Mouse (Mus musculus) bone marrow, adult 2 months (tissue): ENCODE data around the gene Cyfip2. TPM values are rescaled to one million over a fixed set of nuclear protein-coding genes. Genes with fewer than 3 reads are reported as not detected.

Experiments
- H3K27ac ChIP-seq: fragments of 200-500 bp; 2 replicates; pipeline ENCODE4 v1.5.1; 2012; ENCODE audit warnings: low read depth, mild to moderate bottlenecking, control low read depth, inconsistent platforms, low read length; ENCODE audit not compliant: control insufficient read depth, poor library complexity, insufficient read depth
- H3K4me1 ChIP-seq: fragments of 200-500 bp; 2 replicates; pipeline ENCODE4 v1.6.1; 2011; ENCODE audit warnings: low read length; ENCODE audit not compliant: control insufficient read depth, insufficient read depth
- H3K4me3 ChIP-seq: fragments of 200-500 bp; replicated peaks from 2 replicates; pipeline ENCODE3; 2011; ENCODE audit warnings: mild to moderate bottlenecking, low read depth, low read length, control low read depth; ENCODE audit not compliant: control insufficient read depth
- CTCF ChIP-seq: fragments of 200-500 bp; IDR thresholded peaks from 2 replicates; pipeline ENCODE4 v1.5.1; 2011; ENCODE audit warnings: low read length, control low read depth; ENCODE audit not compliant: control insufficient read depth, insufficient read depth
- POLR2A ChIP-seq: fragments of 200-500 bp; IDR thresholded peaks from 2 replicates; pipeline ENCODE4 v1.6.1; 2011; ENCODE audit warnings: low read depth, mild to moderate bottlenecking, control low read depth, low read length, borderline replicate concordance; ENCODE audit not compliant: control insufficient read depth
- WGBS: fragments of 180-500 bp; shearing (Covaris S2); methylation state at CpG from one replicate; pipeline ENCODE4 v1.1.7; 2018; 5-methylcytosine and 5-hydroxymethylcytosine counted together
- polyA plus RNA-seq: library from polyadenylated mRNA; stranded (reverse); fragments of >200 nt; gene quantifications from 2 replicates; pipeline ENCODE4 v1.2.4, GENCODE M21; 2011; ENCODE audit warnings: low replicate concordance; ENCODE audit not compliant: missing spikeins, insufficient read depth, insufficient read length

Gene Cyfip2
- polyA plus RNA-seq, 1 experiment = 32.6 TPM

DNA sequence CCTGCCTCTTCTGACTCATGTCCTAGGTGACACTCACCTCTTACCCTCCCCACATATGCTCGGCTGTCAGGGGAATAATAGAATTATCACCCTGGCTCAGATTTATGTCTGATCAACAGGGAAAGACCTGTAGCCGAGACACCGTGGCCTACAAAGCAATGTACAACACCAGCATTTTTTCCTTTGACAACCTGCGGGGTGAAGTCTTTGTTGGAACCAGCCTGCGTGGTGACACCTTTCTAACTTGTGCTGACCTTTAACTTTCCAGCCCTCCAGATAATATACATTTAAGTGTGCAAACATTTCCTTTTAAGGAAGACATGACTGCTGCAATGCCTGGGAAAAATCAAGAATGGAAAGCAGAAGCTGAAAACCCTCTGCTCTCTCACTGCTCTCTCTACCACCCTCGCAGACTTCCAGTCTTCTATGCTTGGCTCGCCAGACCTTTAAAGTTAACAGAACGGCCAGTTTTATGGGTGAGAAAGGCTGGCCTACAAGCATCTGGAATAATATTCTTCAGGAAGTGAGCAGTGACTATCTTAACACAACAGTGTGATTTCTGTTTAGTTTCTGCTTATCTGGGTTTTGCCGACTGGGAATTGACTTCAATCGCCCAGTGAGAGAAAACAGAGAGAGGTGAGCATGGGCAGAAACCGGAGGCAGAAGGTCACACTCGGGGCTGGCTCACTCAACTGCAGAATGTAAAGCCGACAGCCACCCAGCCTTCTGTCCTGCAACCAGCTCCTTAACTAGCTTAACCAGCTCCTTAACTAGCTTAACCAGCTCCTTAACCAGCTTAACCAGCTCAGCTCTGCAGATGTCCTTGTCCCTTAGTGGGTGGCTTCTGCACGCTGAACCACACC is 98.1 kb downstream of the Cyfip2 start:
- Histone ChIP-seq H3K4me3 (no peak overlapping the region), H3K27ac (no peak overlapping the region), H3K4me1 (no peaks in the 10 kb centered on the region)
- WGBS = 87% methylated on average over 14 of the region's 14 CpGs
- TF ChIP-seq CTCF (no peak), POLR2A (no peak)

DNA sequence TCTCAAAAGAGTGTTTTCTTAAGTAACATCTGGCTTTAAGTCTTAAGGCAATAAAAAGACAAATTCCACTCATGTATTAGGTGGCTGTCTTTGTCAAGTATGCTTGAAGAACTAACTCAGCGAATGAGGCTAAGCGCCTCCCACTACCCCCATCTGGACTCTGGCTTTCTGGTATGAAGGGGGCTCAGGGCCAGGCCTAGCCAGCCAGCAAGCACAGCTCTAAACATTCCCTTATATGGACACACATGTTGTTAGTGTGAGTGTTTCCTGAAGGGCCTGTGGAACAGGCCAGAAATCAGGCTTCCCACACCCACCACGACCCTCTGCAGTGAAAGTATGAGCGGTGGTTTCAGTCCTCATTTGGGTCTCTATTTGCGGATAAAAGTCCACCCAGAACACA is 98.8 kb downstream of the Cyfip2 start:
- Histone ChIP-seq H3K4me1 (no peaks in the 10 kb centered on the region), H3K27ac (no peak overlapping the region), H3K4me3 (no peak overlapping the region)
- no peak for TF ChIP-seq CTCF
- no peak for TF ChIP-seq POLR2A
- 90% methylated on average over 5 of the region's 5 CpGs for WGBS

DNA sequence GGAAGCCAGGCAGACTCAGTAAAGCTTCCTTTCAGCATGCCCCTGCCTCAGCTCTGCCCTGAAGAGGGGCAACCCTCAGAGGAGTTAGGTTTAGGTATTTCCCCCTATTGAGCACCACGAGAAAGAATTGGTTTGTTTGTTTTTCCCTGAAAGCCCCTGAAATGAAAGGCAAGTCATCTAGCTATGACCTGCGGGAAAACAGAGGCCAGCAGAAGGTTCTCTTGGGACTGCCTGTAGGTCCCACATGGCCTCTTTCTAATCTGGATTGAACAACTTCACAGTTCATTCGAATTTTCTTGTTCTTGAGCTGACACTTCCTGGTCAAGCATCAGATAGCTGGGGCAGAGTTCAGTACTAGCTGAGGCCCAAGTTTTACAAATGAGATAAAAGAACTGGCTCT is 100.8 kb downstream of the Cyfip2 start:
- no peak overlapping the region for H3K4me3 ChIP-seq
- H3K27ac ChIP-seq = no peak overlapping the region
- no peaks in the 10 kb centered on the region for H3K4me1 ChIP-seq
- WGBS = 65% methylated on average over 3 of the region's 3 CpGs
- no peak for TF ChIP-seq POLR2A
- TF ChIP-seq CTCF = no peak

DNA sequence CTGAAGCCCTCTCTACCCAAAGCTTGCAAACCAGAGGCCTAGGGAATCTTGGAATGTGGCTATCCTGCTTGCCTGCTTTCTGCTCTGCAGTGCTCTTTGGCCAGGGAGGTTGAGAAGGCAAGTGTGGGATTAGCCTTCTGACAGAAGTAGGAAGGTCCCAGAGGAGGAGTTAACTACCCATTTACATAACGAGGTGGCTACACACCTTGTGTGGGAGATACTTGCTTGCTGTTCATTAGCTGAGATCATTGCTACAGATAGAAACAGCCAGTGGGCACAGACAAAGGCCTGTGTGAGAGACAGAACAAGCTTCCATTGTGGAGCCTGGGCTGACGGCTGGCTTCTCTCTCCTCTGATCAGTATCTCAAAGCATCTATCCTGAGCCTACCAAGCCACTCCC is 102.8 kb downstream of the Cyfip2 start:
- no peak overlapping the region for H3K27ac ChIP-seq
- WGBS = 70% methylated on average over 2 of the region's 2 CpGs
- H3K4me3 ChIP-seq = no peak overlapping the region
- no peak for TF ChIP-seq CTCF
- TF ChIP-seq POLR2A = no peak
- no peaks in the 10 kb centered on the region for H3K4me1 ChIP-seq

DNA sequence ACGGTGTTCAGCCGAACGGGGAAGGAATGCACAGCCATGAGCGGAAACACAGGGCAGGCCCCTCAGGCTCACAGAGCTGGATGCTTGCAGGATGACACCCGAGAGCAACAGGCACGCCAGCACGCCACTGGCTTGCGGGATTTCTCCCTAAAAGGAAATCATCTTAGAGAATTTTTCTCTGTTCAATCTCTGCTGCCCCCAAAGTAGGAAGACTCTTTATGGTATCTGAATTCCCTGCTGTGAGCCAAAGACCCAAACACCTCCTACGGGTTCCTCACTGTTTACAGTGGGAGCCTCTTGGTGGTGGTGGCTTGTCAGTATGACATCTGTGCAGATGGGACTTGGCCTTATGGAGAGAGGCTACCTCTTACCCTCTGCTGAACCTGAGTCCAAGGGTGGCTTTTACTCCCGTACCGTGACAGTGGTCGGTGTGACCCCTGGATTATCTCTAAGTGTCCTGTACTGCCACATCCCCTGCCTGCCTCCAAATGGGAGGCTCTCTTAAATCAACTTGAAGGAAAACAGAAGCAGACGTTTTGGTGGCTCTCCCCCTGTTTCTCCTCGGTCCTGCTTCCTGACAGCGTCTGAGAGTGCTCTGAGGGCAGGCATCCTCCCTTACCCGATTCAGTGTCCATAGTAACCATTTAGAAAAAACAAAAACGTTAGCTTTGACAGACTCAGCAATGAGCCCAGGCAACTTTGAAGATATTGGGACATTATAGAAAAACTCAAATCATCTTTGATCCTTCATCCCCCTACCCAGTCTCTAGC is 106.8 kb downstream of the Cyfip2 start:
- H3K27ac ChIP-seq = no peak overlapping the region
- WGBS = 82% methylated on average over 17 of the region's 17 CpGs
- H3K4me3 ChIP-seq = no peak overlapping the region
- H3K4me1 ChIP-seq = no peaks in the 10 kb centered on the region
- TF ChIP-seq CTCF (no peak), POLR2A (no peak)

DNA sequence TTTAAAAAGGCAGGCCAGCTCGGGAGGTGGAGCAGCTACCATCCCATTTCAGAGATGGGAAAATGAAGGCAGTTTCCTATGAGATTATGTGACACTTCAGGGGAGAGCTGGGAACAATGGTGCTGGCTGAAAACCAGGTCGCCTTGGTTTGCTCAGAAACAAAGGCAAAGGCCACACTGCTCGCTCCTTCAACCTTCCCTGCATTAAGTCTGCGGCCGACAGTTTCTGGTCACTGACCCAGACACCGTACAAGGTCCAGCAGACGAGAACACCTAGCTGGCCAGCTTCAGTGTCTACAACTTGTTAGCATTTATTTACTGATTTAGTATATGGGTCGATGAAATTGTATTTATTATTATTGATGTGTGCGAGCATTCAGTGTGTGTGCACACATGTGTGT is 107.8 kb downstream of the Cyfip2 start:
- no peak overlapping the region for H3K4me3 ChIP-seq
- no peak for TF ChIP-seq POLR2A
- no peak for TF ChIP-seq CTCF
- 92% methylated on average over 9 of the region's 9 CpGs for WGBS
- H3K27ac ChIP-seq = no peak overlapping the region
- H3K4me1 ChIP-seq = no peaks in the 10 kb centered on the region

DNA sequence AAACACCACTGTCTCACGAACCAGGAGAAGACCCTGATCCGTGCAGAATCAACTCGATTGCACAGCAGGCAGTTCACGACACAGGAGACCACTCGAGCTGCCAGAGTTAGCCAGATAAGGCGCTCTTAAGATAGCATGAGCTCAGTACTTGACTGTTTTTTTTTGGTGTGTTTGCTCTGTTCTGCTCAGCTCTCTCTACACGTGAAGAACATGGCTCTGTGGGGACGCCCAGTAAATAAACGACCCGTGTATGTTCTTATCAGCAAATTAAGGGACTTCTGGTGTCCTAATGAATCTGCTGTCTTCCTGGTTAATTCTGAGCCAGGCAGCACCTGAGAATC is 110.1 kb downstream of the Cyfip2 start:
- Histone ChIP-seq H3K4me1 (no peaks in the 10 kb centered on the region), H3K27ac (no peak overlapping the region), H3K4me3 (no peak overlapping the region)
- TF ChIP-seq CTCF = no peak
- no peak for TF ChIP-seq POLR2A
- 81% methylated on average over 10 of the region's 10 CpGs for WGBS

DNA sequence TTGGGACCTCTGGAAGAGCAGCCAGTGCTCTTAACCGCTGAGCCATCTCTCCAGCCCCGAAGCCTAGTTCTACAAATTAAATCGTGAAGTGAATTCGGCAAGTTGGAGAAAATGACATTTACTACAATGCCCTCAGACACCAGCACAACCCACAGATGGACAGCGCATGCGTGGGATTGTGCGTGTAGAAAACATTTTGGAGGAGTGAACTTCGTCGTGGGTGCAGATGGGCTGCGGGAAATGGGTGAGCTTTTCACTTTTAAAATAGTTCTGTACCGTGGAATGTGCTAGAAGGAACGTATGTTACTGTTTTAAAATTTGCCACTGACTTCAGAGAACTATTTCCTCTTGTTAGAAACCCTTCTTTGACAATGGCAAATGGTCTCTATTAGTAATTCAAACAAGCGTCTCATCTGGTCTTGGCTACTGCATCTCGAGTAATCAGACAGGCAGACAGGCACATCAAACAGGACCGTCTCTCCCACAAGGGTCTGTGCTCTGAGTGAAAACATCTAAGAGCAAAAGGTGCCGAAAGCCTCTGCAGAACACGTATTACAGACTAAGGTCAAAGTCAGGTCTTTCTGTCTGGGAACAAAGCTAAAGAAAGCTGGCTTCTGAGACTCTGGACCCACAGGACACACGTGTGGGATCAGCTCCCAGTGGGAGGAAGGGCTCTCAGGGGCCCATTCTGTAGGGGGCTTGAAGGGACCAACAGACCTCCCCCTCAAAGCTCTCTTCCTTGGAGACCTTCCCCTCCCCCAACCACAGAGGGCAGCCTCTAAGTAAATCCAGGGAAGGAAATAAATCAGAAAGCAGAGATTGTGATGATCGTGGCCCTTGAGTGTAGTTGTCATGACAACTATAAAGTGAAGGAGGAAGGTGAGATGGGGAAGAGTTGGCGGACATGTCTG is 110.8 kb downstream of the Cyfip2 start:
- TF ChIP-seq CTCF (no peak), POLR2A (no peak)
- no peak overlapping the region for H3K4me3 ChIP-seq
- H3K27ac ChIP-seq = no peak overlapping the region
- H3K4me1 ChIP-seq = no peaks in the 10 kb centered on the region
- 85% methylated on average over 20 of the region's 20 CpGs for WGBS
